Mouse (Mus musculus) bone marrow, adult 2 months (tissue): ENCODE results near the gene Aldh3a1. TPM values are rescaled to one million over a fixed set of nuclear protein-coding genes. Genes with fewer than 3 reads are reported as not detected.
A peak's percentile ranks its signal among the peaks of the same experiment; 100 is the strongest.
"Not testable (repeated sequence)": the region's sequence is repeated elsewhere in the genome, so short reads cannot be mapped to it uniquely, and the experiment has no call there.

ENCODE experiments used
- H3K27ac ChIP-seq: fragments of 200-500 bp; 2 replicates; pipeline ENCODE4 v1.5.1; 2012; ENCODE audit warnings: low read depth, mild to moderate bottlenecking, control low read depth, inconsistent platforms, low read length; ENCODE audit not compliant: control insufficient read depth, poor library complexity, insufficient read depth
- H3K4me1 ChIP-seq: fragments of 200-500 bp; 2 replicates; pipeline ENCODE4 v1.6.1; 2011; ENCODE audit warnings: low read length; ENCODE audit not compliant: control insufficient read depth, insufficient read depth
- H3K4me3 ChIP-seq: fragments of 200-500 bp; replicated peaks from 2 replicates; pipeline ENCODE3; 2011; ENCODE audit warnings: mild to moderate bottlenecking, low read depth, low read length, control low read depth; ENCODE audit not compliant: control insufficient read depth
- CTCF ChIP-seq: fragments of 200-500 bp; IDR thresholded peaks from 2 replicates; pipeline ENCODE4 v1.5.1; 2011; ENCODE audit warnings: low read length, control low read depth; ENCODE audit not compliant: control insufficient read depth, insufficient read depth
- POLR2A ChIP-seq: fragments of 200-500 bp; IDR thresholded peaks from 2 replicates; pipeline ENCODE4 v1.6.1; 2011; ENCODE audit warnings: low read depth, mild to moderate bottlenecking, control low read depth, low read length, borderline replicate concordance; ENCODE audit not compliant: control insufficient read depth
- WGBS: fragments of 180-500 bp; shearing (Covaris S2); methylation state at CpG from one replicate; pipeline ENCODE4 v1.1.7; 2018; 5-methylcytosine and 5-hydroxymethylcytosine counted together
- polyA plus RNA-seq: library from polyadenylated mRNA; stranded (reverse); fragments of >200 nt; gene quantifications from 2 replicates; pipeline ENCODE4 v1.2.4, GENCODE M21; 2011; ENCODE audit warnings: low replicate concordance; ENCODE audit not compliant: missing spikeins, insufficient read depth, insufficient read length

Aldh3a1 gene
- polyA plus RNA-seq, 1 experiment, result not detected

DNA sequence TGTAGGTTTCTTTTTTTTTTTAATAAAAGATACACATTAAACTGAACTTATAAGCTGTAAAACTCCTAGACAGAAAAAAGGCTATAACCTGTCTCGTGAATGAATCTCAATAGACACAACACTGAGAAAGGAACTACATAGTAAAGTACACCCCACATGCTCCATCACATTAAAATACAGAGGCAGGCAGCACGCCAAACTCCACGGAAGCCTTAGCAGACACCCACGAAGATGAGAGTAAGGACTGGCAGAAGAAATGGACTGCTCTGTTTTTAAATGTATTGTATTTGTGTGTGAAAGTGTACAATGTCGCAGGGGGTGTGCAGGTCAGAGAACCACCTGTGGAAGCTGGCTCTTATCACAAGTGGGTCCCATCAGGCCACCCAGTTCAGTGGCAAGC lies 37.2 kb upstream of the Aldh3a1 start:
- WGBS, result 81% methylated on average over 5 of the region's 5 CpGs
- TF ChIP-seq CTCF (no peak), POLR2A (no peak)
- H3K4me3 ChIP-seq, result no peak overlapping the region

GRCm38 (mm10) chr11:61173477-61173876 lies 33.9 kb upstream of the Aldh3a1 start:
- H3K4me1 ChIP-seq, H3K4me3 ChIP-seq, H3K27ac ChIP-seq: not testable (repeated sequence)
- 43% methylated on average over 15 of the region's 15 CpGs for WGBS

More for the DNA sequence above, 37.2 kb upstream of the Aldh3a1 start:
- no peak overlapping the region for H3K27ac ChIP-seq
- H3K4me1 ChIP-seq, result no peaks in the 10 kb centered on the region

DNA sequence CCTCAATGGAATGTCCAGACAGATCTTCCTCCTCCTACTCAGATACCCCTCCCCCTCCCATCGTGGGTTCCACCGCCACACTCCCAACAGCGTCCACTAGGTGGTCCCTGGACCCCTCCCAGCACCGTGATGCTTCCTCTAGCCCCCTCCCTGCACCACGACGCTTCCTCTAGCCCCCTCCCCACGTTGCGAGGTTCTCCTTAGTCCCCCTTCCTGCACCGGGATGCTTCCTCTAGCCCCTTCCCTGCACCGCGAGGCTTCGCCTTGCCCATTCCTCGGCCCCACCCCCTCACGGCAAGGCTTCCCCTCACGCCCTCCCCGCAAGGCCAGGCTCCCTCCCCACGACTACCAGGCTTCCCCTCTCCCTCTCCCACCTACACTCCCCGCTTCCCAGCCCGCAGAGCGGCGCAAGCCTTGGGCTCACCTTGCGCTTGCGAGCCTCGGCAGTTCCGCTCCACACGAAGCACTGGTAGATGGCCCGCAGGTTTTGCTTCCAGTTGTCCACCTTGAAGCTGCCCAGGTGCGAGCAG lies 33.0 kb upstream of the Aldh3a1 start:
- Histone ChIP-seq H3K27ac (peak overlapping the region; percentile 95), H3K4me1 (0 out of 2 replicates have a peak, but pooled peaks cover 1% of the 10 kb centered on the region), H3K4me3 (peak overlapping the region; percentile 90)
- under 1% methylated on average over 28 of the region's 28 CpGs for WGBS
- TF ChIP-seq CTCF (peak; percentile 20; the same call in 1 of the 2 replicates), POLR2A (no peak; the same call in 1 of the 2 replicates)

- WGBS, result under 1% methylated on average over 69 of the region's 69 CpGs
- Histone ChIP-seq H3K4me3 (peak within 1 kb of the TSS; percentile 90), H3K27ac (peak within 1 kb of the TSS; percentile 95), H3K4me1 (0 out of 2 replicates have a peak, but pooled peaks cover 1% of the 10 kb centered on the region)
- TF ChIP-seq POLR2A (peak; percentile 82), CTCF (0 out of 2 replicates have a peak, but pooled peaks have one; percentile 7)
Measured at GRCm38 (mm10) chr11:61174821-61175658, 32.3 kb upstream of the Aldh3a1 start, which contains the start of gene Usp22. TSS of gene Usp22 (minus strand) at chr11:61175055.

- no peak for TF ChIP-seq CTCF
- TF ChIP-seq POLR2A, result no peak
- WGBS, result 74% methylated on average over 5 of the region's 5 CpGs
- Histone ChIP-seq H3K4me3 (no peak overlapping the region), H3K27ac (peak overlapping the region; percentile 41; the same call in 1 of the 2 replicates), H3K4me1 (0 out of 2 replicates have a peak, but pooled peaks cover 1% of the 10 kb centered on the region)
Measured at GRCm38 (mm10) chr11:61175778-61176177, 31.6 kb upstream of the Aldh3a1 start.

DNA sequence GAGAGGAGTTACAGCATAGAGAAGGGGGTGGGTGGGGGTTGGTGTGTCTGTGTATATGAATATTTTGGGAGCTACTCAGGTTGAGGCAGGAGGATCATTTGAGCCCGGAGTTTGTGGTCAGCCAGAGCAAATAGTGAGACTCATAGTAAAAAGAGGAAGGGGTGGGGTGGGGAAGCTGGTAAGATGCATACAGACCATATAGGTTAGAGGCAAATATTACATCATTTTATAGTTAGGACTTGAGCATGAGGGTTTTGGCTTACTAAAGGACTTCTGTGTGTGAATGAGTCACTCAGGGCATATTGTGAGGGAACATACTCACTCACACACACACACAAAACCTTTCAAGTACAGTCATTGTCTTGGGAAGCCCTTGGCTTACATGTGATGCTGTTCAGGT lies 31.0 kb upstream of the Aldh3a1 start:
- TF ChIP-seq POLR2A (no peak), CTCF (no peak)
- Histone ChIP-seq H3K4me3 (no peak overlapping the region), H3K27ac (no peak overlapping the region; the same call in 1 of the 2 replicates), H3K4me1 (0 out of 2 replicates have a peak, but pooled peaks cover 1% of the 10 kb centered on the region)
- WGBS, result 19% methylated on average over 1 of the region's 1 CpGs

DNA sequence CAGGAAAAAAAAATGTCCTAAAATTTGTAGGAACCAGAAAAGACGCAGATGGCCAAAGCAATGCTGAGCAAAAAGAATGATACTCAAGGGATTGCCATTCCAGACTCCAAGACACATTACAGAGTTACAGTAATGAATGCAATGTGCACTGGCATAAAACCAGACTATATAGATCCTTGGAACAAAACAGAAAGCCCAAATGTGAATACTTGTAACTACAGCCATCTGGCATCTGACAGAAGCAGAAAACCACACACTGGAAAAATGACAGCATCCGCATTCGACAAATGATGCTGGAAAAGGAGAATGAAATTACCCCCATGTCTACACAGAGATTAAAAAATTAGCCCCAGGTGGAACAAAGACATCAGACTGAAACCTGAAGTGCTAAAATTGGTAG lies 27.0 kb upstream of the Aldh3a1 start:
- 82% methylated on average over 3 of the region's 3 CpGs for WGBS
- H3K27ac ChIP-seq, result no peak overlapping the region
- H3K4me1 ChIP-seq, result 0 out of 2 replicates have a peak, but pooled peaks cover 1% of the 10 kb centered on the region
- H3K4me3 ChIP-seq, result no peak overlapping the region
- no peak for TF ChIP-seq POLR2A
- no peak for TF ChIP-seq CTCF

- Histone ChIP-seq H3K27ac (no peak overlapping the region), H3K4me1 (0 out of 2 replicates have a peak, but pooled peaks cover 1% of the 10 kb centered on the region), H3K4me3 (no peak overlapping the region)
- TF ChIP-seq POLR2A, result no peak
- no peak for TF ChIP-seq CTCF
Measured at GRCm38 (mm10) chr11:61181624-61182023, 25.7 kb upstream of the Aldh3a1 start.
